Mouse (Mus musculus) myocyte (in vitro differentiated cells): Measurements from ENCODE around the gene Krtcap2. TPM values are rescaled to one million over a fixed set of nuclear protein-coding genes. Genes with fewer than 3 reads are reported as not detected.

Experiments
- H3K27me3 ChIP-seq: one replicate; pipeline ENCODE4 v1.6.1; 2011; ENCODE audit not compliant: control insufficient read depth, insufficient read depth, insufficient read length
- H3K36me3 ChIP-seq: one replicate; pipeline ENCODE4 v1.6.1; 2011; ENCODE audit not compliant: control insufficient read depth, insufficient read depth
- H3K4me2 ChIP-seq: one replicate; pipeline ENCODE4 v1.6.1; 2011; ENCODE audit warnings: low read depth, control low read depth
- H3K4me3 ChIP-seq: one replicate; pipeline ENCODE4 v1.5.1; 2011; ENCODE audit warnings: mild to moderate bottlenecking, control low read depth, moderate library complexity
- H3K79me2 ChIP-seq: one replicate; pipeline ENCODE4 v1.6.1; 2011; ENCODE audit not compliant: control insufficient read depth, insufficient read depth
- H3ac ChIP-seq: one replicate; pipeline ENCODE4 v1.6.1; 2011; ENCODE audit not compliant: control insufficient read depth, insufficient read length
- CEBPB ChIP-seq: IDR thresholded peaks from 2 replicates; pipeline ENCODE4 v1.6.1; 2011; ENCODE audit warnings: mild to moderate bottlenecking, moderate library complexity; ENCODE audit not compliant: poor library complexity, insufficient read depth, severe bottlenecking
- E2F4 ChIP-seq: IDR thresholded peaks from one replicate; pipeline ENCODE4 v1.6.1; 2011; ENCODE audit warnings: mild to moderate bottlenecking, control low read depth, moderate library complexity; ENCODE audit not compliant: insufficient read depth
- MAX ChIP-seq: IDR thresholded peaks from one replicate; pipeline ENCODE4 v1.6.1; 2011; ENCODE audit warnings: low read depth, mild to moderate bottlenecking, control low read depth
- MYOD1 ChIP-seq, 3 experiments: IDR thresholded peaks; one replicate each; pipeline ENCODE4 v1.6.1; 2011; ENCODE audit warnings: control low read depth in 2 of 3, low read depth in 2 of 3, mild to moderate bottlenecking in 2 of 3, moderate library complexity in 1 of 3; ENCODE audit not compliant: insufficient read length in 2 of 3, control insufficient read depth in 1 of 3
- MYOG ChIP-seq, 3 experiments: IDR thresholded peaks; one replicate each; pipeline ENCODE4 v1.6.1; 2011; ENCODE audit warnings: control low read depth in 2 of 3, low read depth in 2 of 3, mild to moderate bottlenecking in 2 of 3; ENCODE audit not compliant: insufficient read length in 2 of 3, control insufficient read depth in 1 of 3, insufficient read depth in 1 of 3
- POLR2A ChIP-seq: IDR thresholded peaks from one replicate; pipeline ENCODE4 v1.6.1; 2011; ENCODE audit warnings: low read depth, mild to moderate bottlenecking, control low read depth, moderate library complexity; ENCODE audit not compliant: insufficient read length
- POLR2AphosphoS2 ChIP-seq: IDR thresholded peaks from one replicate; pipeline ENCODE4 v1.6.1; 2011; ENCODE audit warnings: low read depth, control low read depth; ENCODE audit not compliant: insufficient read length
- REST ChIP-seq: IDR thresholded peaks from one replicate; pipeline ENCODE4 v1.6.1; 2011; ENCODE audit warnings: mild to moderate bottlenecking, control low read depth, moderate library complexity; ENCODE audit not compliant: insufficient read depth, insufficient read length
- SRF ChIP-seq: IDR thresholded peaks from one replicate; pipeline ENCODE4 v1.6.1; 2011; ENCODE audit warnings: low read depth; ENCODE audit not compliant: control insufficient read depth, insufficient read length
- TCF12 ChIP-seq: IDR thresholded peaks from one replicate; pipeline ENCODE4 v1.6.1; 2011; ENCODE audit warnings: mild to moderate bottlenecking, control low read depth; ENCODE audit not compliant: poor library complexity, insufficient read depth, severe bottlenecking
- TCF3 ChIP-seq: IDR thresholded peaks from one replicate; pipeline ENCODE4 v1.6.1; 2011; ENCODE audit warnings: low read depth, control low read depth; ENCODE audit not compliant: insufficient read length
- USF1 ChIP-seq: IDR thresholded peaks from one replicate; pipeline ENCODE4 v1.6.1; 2011; ENCODE audit warnings: low read depth, mild to moderate bottlenecking, control low read depth, moderate library complexity
- polyA plus RNA-seq: library from polyadenylated mRNA; unstranded; fragments of >200 nt; fragmentation: generic; extraction: Trizol; gene quantifications from one replicate; pipeline ENCODE4 v1.2.1, GENCODE M21; 2012; ENCODE audit warnings: missing spikeins

Gene Krtcap2
- polyA plus RNA-seq, 1 experiment, result 371 TPM

DNA sequence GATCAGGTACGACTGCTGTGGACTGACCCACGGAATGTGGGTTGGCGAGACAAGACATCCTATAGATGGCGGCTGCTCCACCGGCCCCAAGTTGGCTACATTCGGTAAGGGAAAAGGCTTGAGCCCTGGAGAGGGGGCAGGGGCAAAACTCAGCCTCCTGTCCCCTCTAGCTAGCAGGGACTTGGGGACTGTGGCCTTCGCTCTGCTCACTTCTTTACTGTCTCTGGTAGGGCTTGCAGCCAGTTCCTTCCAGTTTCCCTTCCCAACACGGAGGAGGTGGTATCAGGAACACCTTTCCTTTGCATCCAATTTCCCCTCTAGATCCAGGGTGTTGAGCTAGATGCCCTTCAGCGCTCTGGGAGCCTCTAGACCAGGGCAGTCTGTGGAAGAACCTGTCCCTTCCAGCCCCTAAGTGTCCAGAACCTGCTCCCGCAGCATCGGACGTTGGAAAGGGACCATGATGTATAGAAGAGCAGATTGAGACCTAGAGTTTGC is 20.4 kb upstream of the Krtcap2 start:
- TF ChIP-seq MYOD1 (IDR thresholded peaks at IDR 0.05; ENCODE audit: control insufficient read depth in 1 of 3, insufficient read length in 2 of 3, low read depth in 2 of 3), result no peak
- no peak for TF ChIP-seq E2F4
- no peak overlapping the region for H3K4me3 ChIP-seq
- H3ac ChIP-seq, result no peak overlapping the region
- no peaks in the 10 kb centered on the region for H3K36me3 ChIP-seq
- no peak overlapping the region for H3K4me2 ChIP-seq
- H3K27me3 ChIP-seq, result no peaks in the 10 kb centered on the region
- no peaks in the 10 kb centered on the region for H3K79me2 ChIP-seq

DNA sequence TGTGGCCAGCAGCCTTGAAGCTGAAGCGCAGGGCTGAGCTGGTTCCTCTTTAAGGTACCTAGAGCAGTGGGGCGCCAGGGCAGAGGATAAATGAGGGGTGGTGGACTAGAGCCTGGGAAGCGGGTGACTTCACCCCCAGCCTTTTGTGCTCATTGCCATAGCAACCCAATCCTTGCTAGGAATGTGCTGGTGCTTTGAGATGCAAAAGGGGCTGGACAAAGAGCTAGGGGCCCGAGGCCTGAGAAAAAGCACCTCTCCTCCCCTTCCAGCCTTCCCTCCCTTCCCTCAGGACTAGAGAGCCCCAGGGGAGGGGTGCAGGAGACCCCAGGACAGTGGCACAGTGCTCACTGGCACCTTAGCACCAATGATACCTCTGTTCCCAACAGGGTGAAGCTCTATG is 19.8 kb upstream of the Krtcap2 start:
- Histone ChIP-seq H3K4me2 (no peak overlapping the region), H3K27me3 (no peaks in the 10 kb centered on the region), H3K79me2 (no peaks in the 10 kb centered on the region), H3K36me3 (no peaks in the 10 kb centered on the region), H3ac (no peak overlapping the region), H3K4me3 (no peak overlapping the region)
- TF ChIP-seq REST (no peak), MYOG (IDR thresholded peaks at IDR 0.05; ENCODE audit: control insufficient read depth in 1 of 3, insufficient read depth in 1 of 3, insufficient read length in 2 of 3, low read depth in 2 of 3) (no peak)

DNA sequence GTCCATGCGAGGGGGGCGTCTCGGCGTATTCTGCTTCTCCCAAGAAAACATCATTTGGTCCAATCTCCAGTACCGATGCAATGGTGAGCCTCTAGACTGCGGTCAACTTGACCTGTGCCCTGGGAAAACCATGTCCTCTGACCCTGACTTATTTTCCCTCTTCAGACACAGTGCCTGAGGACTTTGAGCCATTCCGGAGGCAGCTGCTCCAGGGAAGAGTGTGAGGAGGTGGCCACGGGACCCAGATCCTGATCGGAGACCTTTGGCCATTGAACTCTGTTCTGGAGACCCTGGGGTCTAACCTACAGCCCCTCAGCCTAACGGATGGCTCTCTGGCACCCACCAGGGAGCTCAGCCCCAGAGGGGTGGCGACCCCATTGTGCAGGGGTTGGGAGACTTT is 19.4 kb upstream of the Krtcap2 start:
- Histone ChIP-seq H3K4me3 (no peak overlapping the region), H3K27me3 (no peaks in the 10 kb centered on the region), H3K36me3 (no peaks in the 10 kb centered on the region), H3ac (no peak overlapping the region), H3K4me2 (no peak overlapping the region), H3K79me2 (no peaks in the 10 kb centered on the region)
- no peak for TF ChIP-seq E2F4
- TF ChIP-seq TCF12, result no peak

DNA sequence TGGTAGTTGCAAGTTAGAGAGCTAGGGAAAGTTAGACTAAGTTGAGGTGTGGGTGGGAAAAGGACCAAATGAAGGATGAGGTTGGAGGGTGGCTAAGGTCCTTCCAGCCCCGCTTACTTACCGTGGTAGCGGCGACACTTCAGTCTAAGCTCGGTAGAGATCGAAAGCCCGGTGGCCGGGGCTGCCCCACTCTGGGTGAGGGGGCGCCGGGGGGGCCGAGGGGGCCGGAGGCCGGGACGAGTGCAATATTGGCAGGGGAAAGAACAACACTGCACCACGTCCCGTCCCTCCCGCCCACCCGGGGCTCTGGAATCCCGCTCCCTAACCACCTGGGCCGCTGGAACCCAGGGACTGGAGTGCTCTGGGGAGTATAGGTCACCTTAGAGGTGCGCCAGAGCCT is 18.9 kb upstream of the Krtcap2 start, which contains the start of gene Mtx1:
Gene Mtx1 (minus strand): TSS at position 189 of the 400 bp plus-strand sequence.
- Histone ChIP-seq H3ac (no peak within 1 kb of the TSS), H3K27me3 (no peaks in the 10 kb centered on the region), H3K36me3 (no peaks in the 10 kb centered on the region), H3K4me3 (peak within 1 kb of the TSS; percentile 22), H3K79me2 (no peaks in the 10 kb centered on the region), H3K4me2 (peak within 1 kb of the TSS; percentile 70)
- TF ChIP-seq MAX (no peak), E2F4 (no peak), MYOD1 (IDR thresholded peaks at IDR 0.05; ENCODE audit: control insufficient read depth in 1 of 3, insufficient read length in 2 of 3, low read depth in 2 of 3) (no peak), REST (no peak), TCF12 (no peak), POLR2A (no peak), CEBPB (no peak), USF1 (no peak), POLR2AphosphoS2 (no peak), SRF (no peak), MYOG (IDR thresholded peaks at IDR 0.05; ENCODE audit: control insufficient read depth in 1 of 3, insufficient read depth in 1 of 3, insufficient read length in 2 of 3, low read depth in 2 of 3) (no peak), TCF3 (no peak)

DNA sequence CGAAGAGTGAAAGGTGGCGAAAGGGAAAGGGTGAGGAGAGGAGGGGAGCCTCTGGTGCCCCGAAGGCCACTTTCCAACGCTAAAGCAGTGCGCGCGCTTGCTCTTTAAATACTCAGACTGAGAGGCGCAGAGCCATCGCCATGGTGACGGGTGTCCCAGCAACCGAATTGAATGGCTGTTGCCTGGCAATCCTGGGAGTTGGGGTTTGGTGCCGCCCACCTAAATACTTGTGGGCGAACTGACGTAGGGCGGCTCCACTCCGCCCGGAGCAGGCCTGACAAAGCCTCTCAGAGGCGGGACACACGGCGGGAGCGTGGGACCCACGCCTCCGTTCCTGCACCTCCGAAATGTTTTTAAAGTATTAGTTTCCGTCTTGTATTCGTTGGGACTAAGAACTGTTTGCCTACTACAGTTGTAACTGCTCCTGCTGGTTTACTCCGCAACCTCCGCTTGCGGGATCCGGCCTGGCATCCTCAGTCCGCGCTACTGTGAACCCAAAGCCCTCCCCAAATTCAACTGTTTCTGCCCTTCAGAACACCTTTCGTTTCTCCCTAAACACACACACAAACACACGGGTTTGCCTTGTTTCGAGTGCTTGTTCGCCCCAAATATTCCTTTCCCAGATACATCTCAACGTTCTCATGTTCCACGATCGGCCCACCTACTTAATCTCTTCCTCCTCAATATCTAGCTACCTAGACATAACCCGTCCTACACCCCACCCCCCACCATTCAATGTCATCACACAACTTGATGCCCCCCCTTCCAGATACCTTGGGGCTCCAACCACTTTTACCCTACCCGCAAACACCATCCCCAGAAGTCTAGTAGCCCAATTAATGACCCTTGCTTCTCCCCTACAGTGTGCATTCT is 18.2 kb upstream of the Krtcap2 start:
- TF ChIP-seq TCF3, result no peak
- TF ChIP-seq MYOG (IDR thresholded peaks at IDR 0.05; ENCODE audit: control insufficient read depth in 1 of 3, insufficient read depth in 1 of 3, insufficient read length in 2 of 3, low read depth in 2 of 3), result no peak
- no peak for TF ChIP-seq SRF
- no peak for TF ChIP-seq MAX
- TF ChIP-seq MYOD1 (IDR thresholded peaks at IDR 0.05; ENCODE audit: control insufficient read depth in 1 of 3, insufficient read length in 2 of 3, low read depth in 2 of 3), result no peak
- no peak for TF ChIP-seq CEBPB
- TF ChIP-seq USF1, result no peak
- TF ChIP-seq TCF12, result no peak
- no peak for TF ChIP-seq POLR2A
- no peak for TF ChIP-seq E2F4
- no peak for TF ChIP-seq REST
- TF ChIP-seq POLR2AphosphoS2, result no peak
- Histone ChIP-seq H3K79me2 (no peaks in the 10 kb centered on the region), H3K27me3 (no peaks in the 10 kb centered on the region), H3ac (no peak overlapping the region), H3K4me2 (peak overlapping the region; percentile 70), H3K4me3 (peak overlapping the region; percentile 22), H3K36me3 (no peaks in the 10 kb centered on the region)
